Mouse (Mus musculus): ENCODE data around the gene Gramd1b.

DNA sequence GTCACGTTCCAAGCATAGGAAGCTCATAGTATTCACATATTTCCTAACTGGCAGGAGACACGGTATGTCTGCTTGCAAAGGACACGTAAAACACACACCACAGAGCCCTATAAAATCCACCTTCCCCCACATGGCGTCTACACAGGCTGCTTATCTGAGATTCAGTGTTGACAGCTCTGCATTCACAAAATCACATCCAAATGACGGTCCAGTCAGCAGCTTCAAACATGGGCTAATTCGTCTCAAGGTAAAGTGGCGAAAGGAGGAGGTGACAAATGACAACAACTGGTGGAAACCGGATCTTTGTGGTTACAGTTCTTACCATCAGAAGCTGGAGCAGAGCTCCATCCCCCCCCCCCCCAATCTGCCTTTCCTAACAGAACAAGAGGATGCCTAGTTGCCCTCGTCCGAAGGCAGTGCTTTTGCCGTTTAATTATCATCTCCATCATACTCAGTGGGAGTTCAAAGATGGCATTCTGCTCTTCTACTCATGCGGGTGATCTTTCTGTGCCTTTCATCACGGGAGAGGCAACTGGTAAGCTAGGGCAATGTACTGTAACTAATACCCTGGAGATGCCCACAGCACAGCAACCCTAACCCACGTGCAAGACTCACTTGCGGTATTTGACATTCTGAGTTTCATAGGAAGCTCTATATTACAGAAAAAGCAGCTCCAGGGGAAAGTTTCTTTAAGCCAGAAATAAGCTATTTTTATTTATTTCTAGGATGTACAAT, 61.6 kb downstream of the Gramd1b start:
- TF ChIP-seq CTCF (IDR thresholded peaks at IDR 0.05; ENCODE audit: low read depth) (no peak), EP300 (IDR thresholded peaks at IDR 0.05; ENCODE audit: low read depth) (no peak)
